Mouse (Mus musculus): ENCODE data around the gene Aars2. TPM values are rescaled to one million over a fixed set of nuclear protein-coding genes. Genes with fewer than 3 reads are reported as not detected.

The Aars2 gene
- total and polyA plus RNA-seq, 3 experiments, result 12.4 to 23.1 (median 17.5) TPM

GRCm38 (mm10) chr17:45502324-45502723 is 4.3 kb upstream of the Aars2 start:
- H3K4me3 ChIP-seq (replicated peaks in 1 of 3; ENCODE audit: low read depth in 2 of 3, low read length in 2 of 3, poor library complexity in 1 of 3), result no peak overlapping the region
- H3K9ac ChIP-seq (ENCODE audit: insufficient read depth, low read depth), result no peak overlapping the region
- peak overlapping the region; percentile 70 for H3K4me2 ChIP-seq (ENCODE audit: insufficient read depth, low read depth, poor library complexity, severe bottlenecking)
- H3K9me3 ChIP-seq (replicated peaks; ENCODE audit: low read length), result no peaks in the 10 kb centered on the region
- TF ChIP-seq CHD1 (IDR thresholded peaks at IDR 0.05; ENCODE audit: low read depth, low read length) (no peak), POLR2A (IDR thresholded peaks at IDR 0.05; ENCODE audit: low read depth, low read length) (no peak), PAX5 (IDR thresholded peaks at IDR 0.05; ENCODE audit: low read length) (no peak), ELF1 (IDR thresholded peaks at IDR 0.05; ENCODE audit: low read depth, low read length) (peak; percentile 16; the same call in 1 of the 2 replicates), TBP (conservative IDR thresholded peaks at IDR 0.05; ENCODE audit: low read depth, low read length) (no peak), MXI1 (IDR thresholded peaks at IDR 0.05; ENCODE audit: low read depth, low read length) (0 out of 2 replicates have a peak, but pooled peaks have one; percentile 30), IRF4 (IDR thresholded peaks at IDR 0.05; ENCODE audit: low read depth, low read length) (peak; percentile 55; the same call in 1 of the 2 replicates), TCF12 (IDR thresholded peaks at IDR 0.05; ENCODE audit: low read depth, low read length) (no peak), HCFC1 (IDR thresholded peaks at IDR 0.05; ENCODE audit: low read depth, low read length) (no peak), USF2 (conservative IDR thresholded peaks at IDR 0.05; ENCODE audit: low read depth, low read length) (no peak), EP300 (IDR thresholded peaks at IDR 0.05; ENCODE audit: low read length) (no peak), ZC3H11A (IDR thresholded peaks at IDR 0.05; ENCODE audit: low read depth, low read length) (no peak), RAD21 (IDR thresholded peaks at IDR 0.05; ENCODE audit: low read depth, low read length) (no peak), MEF2A (IDR thresholded peaks at IDR 0.05; ENCODE audit: borderline replicate concordance, low read depth, low read length) (peak; percentile 72; the same call in 1 of the 2 replicates), BHLHE40 (IDR thresholded peaks at IDR 0.05; ENCODE audit: low read depth, low read length) (peak; percentile 69), SIN3A (IDR thresholded peaks at IDR 0.05; ENCODE audit: low read length) (peak; percentile 53; the same call in 1 of the 2 replicates), MYC (IDR thresholded peaks at IDR 0.05; ENCODE audit: low read depth, low read length) (no peak), MAFK (IDR thresholded peaks at IDR 0.05; ENCODE audit: insufficient replicate concordance, low read length) (peak; percentile 64), JUN (IDR thresholded peaks at IDR 0.05; ENCODE audit: insufficient read depth, low read depth, low read length) (0 out of 2 replicates have a peak, but pooled peaks have one; percentile 18), ETS1 (conservative IDR thresholded peaks at IDR 0.05; ENCODE audit: low read depth, low read length) (peak; percentile 86), ZKSCAN1 (IDR thresholded peaks at IDR 0.05; ENCODE audit: borderline replicate concordance, low read depth, low read length) (no peak), NELFE (IDR thresholded peaks at IDR 0.05; ENCODE audit: low read depth, low read length) (no peak), JUND (conservative IDR thresholded peaks at IDR 0.05; ENCODE audit: low read depth, low read length) (no peak), MAX (IDR thresholded peaks at IDR 0.05; ENCODE audit: low read length) (peak; percentile 43; the same call in 1 of the 2 replicates), ZNF384 (IDR thresholded peaks at IDR 0.05; ENCODE audit: low read depth, low read length) (peak; percentile 60), SMC3 (IDR thresholded peaks at IDR 0.05; ENCODE audit: low read depth, low read length) (no peak), UBTF (IDR thresholded peaks at IDR 0.05; ENCODE audit: low read depth, low read length) (no peak), POLR2AphosphoS2 (IDR thresholded peaks at IDR 0.05; ENCODE audit: low read depth, low read length) (no peak), MAZ (IDR thresholded peaks at IDR 0.05; ENCODE audit: low read depth, low read length) (peak; percentile 48; the same call in 1 of the 2 replicates)
- no peak overlapping the region for H3K27ac ChIP-seq (ENCODE audit: insufficient read depth, low read depth)
- H3K4me1 ChIP-seq (ENCODE audit: control insufficient read depth in 1 of 2, insufficient read depth in 2 of 2), result peaks cover 12 to 46% of the 10 kb centered on the region in 2 experiments
- H3K27me3 ChIP-seq (replicated peaks), result no peaks in the 10 kb centered on the region
- H3K36me3 ChIP-seq (replicated peaks in 1 of 2; ENCODE audit: control insufficient read depth in 1 of 2, insufficient read depth in 1 of 2, low read length in 1 of 2), result no peaks in the 10 kb centered on the region
- in situ Hi-C loops (cut with MboI; ENCODE audit: low pct_ligation_motif_present, low pct_unique_long_range_greater_than_20kb, low sequenced_read_pairs), result no loop called here
- DNase-seq (ENCODE audit: extremely low read depth), result peak; percentile 56
- dilution Hi-C loops (cut with MboI; ENCODE audit: extremely low pct_ligation_motif_present, extremely low pct_unique_long_range_greater_than_20kb, low sequenced_read_pairs), result no loop called here
- H3K79me2 ChIP-seq (replicated peaks; ENCODE audit: control insufficient read depth, extremely low read depth, insufficient read depth, poor library complexity, severe bottlenecking), result no peaks in the 10 kb centered on the region
